Mouse (Mus musculus) cortical plate, adult 2 months (tissue): ENCODE data around the gene Slc17a7.

Experiments
- CTCF ChIP-seq: fragments of 200-500 bp; IDR thresholded peaks from 2 replicates; pipeline ENCODE4 v1.5.1; 2011; ENCODE audit warnings: mild to moderate bottlenecking, control low read depth, low read length; ENCODE audit not compliant: insufficient read depth; ENCODE audit errors: extremely low read depth
- POLR2A ChIP-seq: fragments of 200-500 bp; IDR thresholded peaks from 2 replicates; pipeline ENCODE4 v1.6.1; 2011; ENCODE audit warnings: mild to moderate bottlenecking, low read length, control low read depth; ENCODE audit not compliant: insufficient read depth; ENCODE audit errors: extremely low read depth

DNA sequence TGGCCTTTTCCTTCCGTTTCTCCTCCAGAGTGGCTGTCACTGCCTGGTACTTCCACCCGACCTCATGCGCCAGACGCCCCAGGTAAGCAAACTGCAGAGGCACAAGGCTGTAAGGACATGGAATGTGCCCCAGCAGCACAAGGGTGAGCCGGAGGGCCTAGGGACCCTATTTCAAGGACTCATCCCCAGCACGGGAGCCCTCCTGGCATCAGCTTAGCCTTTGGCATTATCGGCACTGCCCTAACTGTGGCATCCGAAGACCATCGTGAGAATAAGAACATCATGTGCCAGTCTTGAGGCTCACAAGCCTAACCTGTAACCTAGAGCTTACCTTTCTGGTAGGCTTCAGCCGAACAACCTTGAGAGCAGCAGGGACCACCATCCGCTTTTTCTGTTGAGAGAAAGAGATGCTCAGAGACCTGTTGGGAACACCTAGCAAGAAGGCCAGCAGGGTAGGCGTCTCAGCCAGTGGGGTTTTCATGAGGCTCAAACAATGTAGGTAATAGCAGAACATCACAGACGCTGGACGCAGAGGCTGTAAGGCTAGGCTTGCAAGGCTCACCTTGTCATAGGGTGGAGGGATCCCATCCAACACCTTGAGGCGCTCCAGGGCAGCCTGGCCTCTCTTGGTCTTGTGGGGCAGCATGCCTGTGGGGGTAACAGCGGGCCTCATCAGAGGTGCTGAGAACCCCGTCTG lies 37.5 kb upstream of the Slc17a7 start:
- TF ChIP-seq POLR2A (no peak), CTCF (no peak)
